Mouse (Mus musculus): ENCODE measurements at regions not wholly inside any gene's neighbourhood (a gene's known extent, or its start where the extent isn't known, plus 50 kb on each side); places are given as distances from the start of the nearest gene placed in this dataset.
"Not testable (repeated sequence)": the region's sequence is repeated elsewhere in the genome, so short reads cannot be mapped to it uniquely, and the experiment has no call there.

- H3K4me1 ChIP-seq (ENCODE audit: control insufficient read depth, insufficient read depth, low read length): no peaks in the 10 kb centered on the region
- no peaks in the 10 kb centered on the region for H3K36me3 ChIP-seq (ENCODE audit: control insufficient read depth, insufficient read depth, low read length)
- no peak overlapping the region for H3K4me2 ChIP-seq (ENCODE audit: low read depth, low read length)
- H3K9ac ChIP-seq (ENCODE audit: low read depth, low read length): no peak overlapping the region
- H3K27ac ChIP-seq (ENCODE audit: low read length): no peak overlapping the region
- no peaks in the 10 kb centered on the region for H3K9me3 ChIP-seq (ENCODE audit: control insufficient read depth, low read length)
- no peaks in the 10 kb centered on the region for H3K27me3 ChIP-seq (replicated peaks; ENCODE audit: control insufficient read depth, insufficient read depth, low read length)
- ATAC-seq: no peak
- no peak overlapping the region for H3K4me3 ChIP-seq (ENCODE audit: low read length)
Observed at GRCm38 (mm10) chr6:13006596-13006995, 63.0 kb upstream of the Tmem106b start.

GRCm38 (mm10) chr6:12994701-12995100 is 74.9 kb upstream of the Tmem106b start:
- H3K9ac ChIP-seq (ENCODE audit: low read depth, low read length): no peak overlapping the region
- no peak overlapping the region for H3K4me3 ChIP-seq (ENCODE audit: low read length)
- ATAC-seq: no peak
- no peak overlapping the region for H3K27ac ChIP-seq (ENCODE audit: low read length)
- H3K4me1 ChIP-seq (ENCODE audit: control insufficient read depth, insufficient read depth, low read length): no peaks in the 10 kb centered on the region
- H3K4me2 ChIP-seq (ENCODE audit: low read depth, low read length): no peak overlapping the region
- H3K9me3 ChIP-seq (ENCODE audit: control insufficient read depth, low read length): no peaks in the 10 kb centered on the region
- WGBS: 81% methylated on average over 2 of the region's 2 CpGs
- no peaks in the 10 kb centered on the region for H3K27me3 ChIP-seq (replicated peaks; ENCODE audit: control insufficient read depth, insufficient read depth, low read length)
- H3K36me3 ChIP-seq (ENCODE audit: control insufficient read depth, insufficient read depth, low read length): no peaks in the 10 kb centered on the region

- no peak overlapping the region for H3K4me3 ChIP-seq (ENCODE audit: low read length)
- no peak overlapping the region for H3K27ac ChIP-seq (ENCODE audit: low read length)
- H3K27me3 ChIP-seq (replicated peaks; ENCODE audit: control insufficient read depth, insufficient read depth, low read length): no peaks in the 10 kb centered on the region
- WGBS: 80% methylated on average over 2 of the region's 2 CpGs
- no peak for ATAC-seq
- no peaks in the 10 kb centered on the region for H3K9me3 ChIP-seq (ENCODE audit: control insufficient read depth, low read length)
- H3K9ac ChIP-seq (ENCODE audit: low read depth, low read length): no peak overlapping the region
- no peaks in the 10 kb centered on the region for H3K4me1 ChIP-seq (ENCODE audit: control insufficient read depth, insufficient read depth, low read length)
- no peaks in the 10 kb centered on the region for H3K36me3 ChIP-seq (ENCODE audit: control insufficient read depth, insufficient read depth, low read length)
- no peak overlapping the region for H3K4me2 ChIP-seq (ENCODE audit: low read depth, low read length)
Observed at GRCm38 (mm10) chr6:12993772-12994171, 75.8 kb upstream of the Tmem106b start.

- Histone ChIP-seq H3K4me1 (ENCODE audit: control insufficient read depth, insufficient read depth, low read length) (no peaks in the 10 kb centered on the region), H3K4me3 (ENCODE audit: low read length) (no peak overlapping the region), H3K9me3 (ENCODE audit: control insufficient read depth, low read length) (no peaks in the 10 kb centered on the region), H3K9ac (ENCODE audit: low read depth, low read length) (no peak overlapping the region), H3K27ac (ENCODE audit: low read length) (no peak overlapping the region), H3K27me3 (replicated peaks; ENCODE audit: control insufficient read depth, insufficient read depth, low read length) (no peaks in the 10 kb centered on the region), H3K36me3 (ENCODE audit: control insufficient read depth, insufficient read depth, low read length) (no peaks in the 10 kb centered on the region), H3K4me2 (ENCODE audit: low read depth, low read length) (no peak overlapping the region)
- no peak for ATAC-seq
- 90% methylated on average over 1 of the region's 1 CpGs for WGBS
Observed at GRCm38 (mm10) chr6:12977184-12977897, 92.2 kb upstream of the Tmem106b start.

- no peak for ATAC-seq
- no peak overlapping the region for H3K4me2 ChIP-seq (ENCODE audit: low read depth, low read length)
- H3K9me3 ChIP-seq (ENCODE audit: control insufficient read depth, low read length): no peaks in the 10 kb centered on the region
- H3K4me3 ChIP-seq (ENCODE audit: low read length): no peak overlapping the region
- H3K27ac ChIP-seq (ENCODE audit: low read length): no peak overlapping the region
- WGBS: 69% methylated on average over 1 of the region's 1 CpGs
- no peak overlapping the region for H3K9ac ChIP-seq (ENCODE audit: low read depth, low read length)
- H3K4me1 ChIP-seq (ENCODE audit: control insufficient read depth, insufficient read depth, low read length): no peaks in the 10 kb centered on the region
- no peaks in the 10 kb centered on the region for H3K36me3 ChIP-seq (ENCODE audit: control insufficient read depth, insufficient read depth, low read length)
- H3K27me3 ChIP-seq (replicated peaks; ENCODE audit: control insufficient read depth, insufficient read depth, low read length): no peaks in the 10 kb centered on the region
Observed at GRCm38 (mm10) chr6:12971604-12972003, 98.0 kb upstream of the Tmem106b start.

GRCm38 (mm10) chr6:12967291-12967690 is 102.3 kb upstream of the Tmem106b start:
- no peaks in the 10 kb centered on the region for H3K9me3 ChIP-seq (ENCODE audit: control insufficient read depth, low read length)
- WGBS: 86% methylated on average over 2 of the region's 2 CpGs

GRCm38 (mm10) chr6:12957797-12958196 is 111.8 kb upstream of the Tmem106b start:
- Histone ChIP-seq H3K4me3 (ENCODE audit: low read length) (no peak overlapping the region), H3K27ac (ENCODE audit: low read length) (no peak overlapping the region), H3K4me1 (ENCODE audit: control insufficient read depth, insufficient read depth, low read length) (no peaks in the 10 kb centered on the region), H3K36me3 (ENCODE audit: control insufficient read depth, insufficient read depth, low read length) (no peaks in the 10 kb centered on the region), H3K4me2 (ENCODE audit: low read depth, low read length) (no peak overlapping the region), H3K27me3 (replicated peaks; ENCODE audit: control insufficient read depth, insufficient read depth, low read length) (no peaks in the 10 kb centered on the region), H3K9me3 (ENCODE audit: control insufficient read depth, low read length) (no peaks in the 10 kb centered on the region), H3K9ac (ENCODE audit: low read depth, low read length) (no peak overlapping the region)
- no peak for ATAC-seq
- WGBS: 54% methylated on average over 6 of the region's 6 CpGs

More at GRCm38 (mm10) chr6:12967291-12967690, 102.3 kb upstream of the Tmem106b start:
- Histone ChIP-seq H3K4me3 (ENCODE audit: low read length) (no peak overlapping the region), H3K9ac (ENCODE audit: low read depth, low read length) (no peak overlapping the region), H3K27ac (ENCODE audit: low read length) (no peak overlapping the region), H3K4me2 (ENCODE audit: low read depth, low read length) (no peak overlapping the region), H3K4me1 (ENCODE audit: control insufficient read depth, insufficient read depth, low read length) (no peaks in the 10 kb centered on the region), H3K27me3 (replicated peaks; ENCODE audit: control insufficient read depth, insufficient read depth, low read length) (no peaks in the 10 kb centered on the region), H3K36me3 (ENCODE audit: control insufficient read depth, insufficient read depth, low read length) (no peaks in the 10 kb centered on the region)
- no peak for ATAC-seq

- H3K9me3 ChIP-seq (ENCODE audit: control insufficient read depth, low read length): no peaks in the 10 kb centered on the region
- H3K9ac ChIP-seq (ENCODE audit: low read depth, low read length): no peak overlapping the region
- no peak for ATAC-seq
- no peak overlapping the region for H3K4me2 ChIP-seq (ENCODE audit: low read depth, low read length)
- H3K4me1 ChIP-seq (ENCODE audit: control insufficient read depth, insufficient read depth, low read length): no peaks in the 10 kb centered on the region
- H3K4me3 ChIP-seq (ENCODE audit: low read length): no peak overlapping the region
- H3K27me3 ChIP-seq (replicated peaks; ENCODE audit: control insufficient read depth, insufficient read depth, low read length): no peaks in the 10 kb centered on the region
- H3K36me3 ChIP-seq (ENCODE audit: control insufficient read depth, insufficient read depth, low read length): no peaks in the 10 kb centered on the region
- WGBS: 57% methylated on average over 3 of the region's 3 CpGs
- no peak overlapping the region for H3K27ac ChIP-seq (ENCODE audit: low read length)
Observed at GRCm38 (mm10) chr6:12911610-12912009, 157.9 kb upstream of the Tmem106b start.

GRCm38 (mm10) chr6:12892929-12893328 is 143.7 kb upstream of the Thsd7a start:
- no peaks in the 10 kb centered on the region for H3K4me1 ChIP-seq (ENCODE audit: control insufficient read depth, insufficient read depth, low read length)
- no peaks in the 10 kb centered on the region for H3K36me3 ChIP-seq (ENCODE audit: control insufficient read depth, insufficient read depth, low read length)
- H3K4me2 ChIP-seq (ENCODE audit: low read depth, low read length): no peak overlapping the region
- ATAC-seq: no peak
- no peaks in the 10 kb centered on the region for H3K27me3 ChIP-seq (replicated peaks; ENCODE audit: control insufficient read depth, insufficient read depth, low read length)
- H3K4me3 ChIP-seq (ENCODE audit: low read length): no peak overlapping the region
- H3K9ac ChIP-seq (ENCODE audit: low read depth, low read length): no peak overlapping the region
- H3K27ac ChIP-seq (ENCODE audit: low read length): no peak overlapping the region
- WGBS: 69% methylated on average over 5 of the region's 5 CpGs
- no peaks in the 10 kb centered on the region for H3K9me3 ChIP-seq (ENCODE audit: control insufficient read depth, low read length)

- H3K4me3 ChIP-seq (ENCODE audit: low read length); H3K4me1 ChIP-seq (ENCODE audit: control insufficient read depth, insufficient read depth, low read length); H3K4me2 ChIP-seq (ENCODE audit: low read depth, low read length); H3K9ac ChIP-seq (ENCODE audit: low read depth, low read length); ATAC-seq; H3K27ac ChIP-seq (ENCODE audit: low read length); H3K36me3 ChIP-seq (ENCODE audit: control insufficient read depth, insufficient read depth, low read length); H3K9me3 ChIP-seq (ENCODE audit: control insufficient read depth, low read length); H3K27me3 ChIP-seq (replicated peaks; ENCODE audit: control insufficient read depth, insufficient read depth, low read length): not testable (repeated sequence)
- 65% methylated on average over 1 of the region's 1 CpGs for WGBS
Observed at GRCm38 (mm10) chr6:12876947-12877346, 127.7 kb upstream of the Thsd7a start.
